ENCODE assay signal across 24 mouse cellular contexts in the genomic region with DNA sequence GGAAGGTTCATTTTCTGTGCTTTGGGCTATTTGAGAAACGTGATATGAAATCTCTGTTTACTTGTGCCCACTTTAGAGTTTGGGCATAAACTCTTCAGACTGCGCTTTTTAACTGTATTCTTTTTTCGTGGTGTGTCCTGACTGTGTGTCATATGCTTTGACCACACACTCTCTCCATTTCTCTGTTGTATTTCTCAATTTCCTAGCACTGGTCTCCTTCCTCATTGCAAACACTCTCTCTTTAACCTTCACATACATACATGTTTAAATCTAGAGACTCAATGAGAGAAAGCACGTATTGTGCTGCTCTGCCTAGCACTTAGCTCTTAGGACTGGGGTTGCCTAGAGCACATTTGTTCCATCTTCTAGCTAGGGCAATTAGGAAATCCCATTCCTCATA.
"Had no signal": no experiment of that assay in that cellular context is flagged by ENCODE, and none has a peak within 500 bp of the region (broad histone marks: within the 10 kb centered on the region; RNA-seq: fewer than 3 reads in every experiment).

No protein-coding gene starts in this region.

- H3K27me3 ChIP-seq: heart, embryonic 13.5 days; heart, embryonic 15.5 days; hindbrain, embryonic 13.5 days; hindbrain, embryonic 15.5 days; kidney, embryonic 15.5 days; limb, embryonic 12.5 days had no signal

- H3K4me2 ChIP-seq: heart, embryonic 11.5 days; heart, embryonic 13.5 days; heart, embryonic 15.5 days; hindbrain, embryonic 13.5 days; hindbrain, embryonic 15.5 days; kidney, embryonic 15.5 days; limb, embryonic 12.5 days had no signal

- H3K4me1 ChIP-seq: heart, embryonic 13.5 days; heart, embryonic 15.5 days; hindbrain, embryonic 13.5 days; hindbrain, embryonic 15.5 days; kidney, embryonic 15.5 days; limb, embryonic 10.5 days; limb, embryonic 12.5 days had no signal

- H3K27ac ChIP-seq: heart, adult 2 months; heart, embryonic 13.5 days; heart, embryonic 15.5 days; hindbrain, embryonic 13.5 days; hindbrain, embryonic 15.5 days; hindbrain, postnatal 0 days; kidney, embryonic 15.5 days; layer of hippocampus, adult 2 months; left cerebral cortex, adult 2 months; limb, embryonic 10.5 days; limb, embryonic 12.5 days had no signal

- H3K9me3 ChIP-seq: heart, embryonic 13.5 days; heart, embryonic 15.5 days; hindbrain, embryonic 13.5 days; hindbrain, embryonic 15.5 days; kidney, embryonic 15.5 days; limb, embryonic 10.5 days had no signal

- H3K4me3 ChIP-seq: heart, adult 2 months; heart, embryonic 13.5 days; heart, embryonic 15.5 days; hindbrain, embryonic 13.5 days; hindbrain, embryonic 15.5 days; kidney, embryonic 15.5 days; layer of hippocampus, adult 2 months; left cerebral cortex, adult 2 months; limb, embryonic 10.5 days; limb, embryonic 12.5 days had no signal

- H3K9ac ChIP-seq: forebrain, postnatal 0 days; heart, embryonic 13.5 days; heart, embryonic 15.5 days; hindbrain, embryonic 13.5 days; hindbrain, embryonic 15.5 days; kidney, embryonic 15.5 days; limb, embryonic 12.5 days had no signal

- H3K36me3 ChIP-seq: heart, embryonic 13.5 days; heart, embryonic 15.5 days; hindbrain, embryonic 13.5 days; hindbrain, embryonic 15.5 days; kidney, embryonic 15.5 days; limb, embryonic 10.5 days; limb, embryonic 12.5 days had no signal

- ATAC-seq: forebrain, postnatal 0 days; hindbrain, postnatal 0 days; intestine, embryonic 16.5 days had no signal

- DNase-seq: forebrain, postnatal 0 days; gastrocnemius, postnatal 25 days; heart, adult 11 months; heart, adult 2 months; heart, postnatal 14 days; heart, postnatal 4 days; kidney, adult 11 months; kidney, adult 2 months; kidney, adult 9 months; kidney, postnatal 10 days; kidney, postnatal 25 days; kidney, postnatal 4 days had no signal
